Mouse (Mus musculus): Measurements from ENCODE around the gene Olfr1042. TPM values are rescaled to one million over a fixed set of nuclear protein-coding genes. Genes with fewer than 3 reads are reported as not detected.

The Olfr1042 gene
- not detected for total RNA-seq (2023)

DNA sequence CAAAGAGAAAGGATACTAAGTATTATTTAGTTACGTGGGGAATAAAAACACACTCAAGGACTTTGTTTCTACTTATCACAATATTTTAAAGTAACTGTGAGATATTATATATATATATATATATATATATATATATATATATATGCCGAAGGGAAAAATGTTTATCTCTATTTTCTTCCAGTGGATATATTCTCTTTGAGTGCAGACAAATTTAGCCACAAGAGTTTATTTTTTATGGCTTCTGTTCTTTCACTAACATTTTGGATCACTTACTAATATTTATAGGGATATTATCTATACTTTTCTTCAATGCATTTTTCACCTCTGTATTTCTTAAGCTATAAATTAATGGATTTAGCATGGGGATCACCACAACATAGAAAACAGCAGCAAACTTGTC lies at the start of gene Olfr1042:
Olfr1042 (minus strand) TSS at position 101 of the 400 bp plus-strand sequence.

GRCm38 (mm10) chr2:86202909-86203308 lies 41.3 kb upstream of the Olfr1042 start, which contains the start of gene Olfr1045:
Olfr1045 (minus strand) TSS chr2:86203009.

DNA sequence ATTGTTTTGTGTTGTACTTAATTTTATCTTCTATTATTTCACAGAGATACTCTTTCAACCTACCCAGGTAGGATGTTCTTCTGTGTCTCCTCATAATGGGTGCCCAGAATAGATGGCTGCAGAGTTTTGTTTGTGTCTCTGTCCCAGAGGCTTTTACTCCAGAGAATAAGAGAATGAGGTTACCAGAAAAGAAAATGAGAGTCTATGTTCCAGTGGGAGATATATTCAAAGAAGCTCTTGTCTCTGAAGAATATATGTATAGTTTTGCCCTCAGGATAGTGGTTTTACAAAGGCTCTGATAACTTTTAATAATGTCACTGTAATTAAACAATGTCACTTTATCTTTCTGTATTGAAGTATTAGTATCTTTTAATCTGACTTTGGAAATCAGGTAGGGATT lies 23.9 kb upstream of the Olfr1042 start, which contains the start of gene Olfr52:
Olfr52 (minus strand) TSS at position 101 of the 400 bp plus-strand sequence.

DNA sequence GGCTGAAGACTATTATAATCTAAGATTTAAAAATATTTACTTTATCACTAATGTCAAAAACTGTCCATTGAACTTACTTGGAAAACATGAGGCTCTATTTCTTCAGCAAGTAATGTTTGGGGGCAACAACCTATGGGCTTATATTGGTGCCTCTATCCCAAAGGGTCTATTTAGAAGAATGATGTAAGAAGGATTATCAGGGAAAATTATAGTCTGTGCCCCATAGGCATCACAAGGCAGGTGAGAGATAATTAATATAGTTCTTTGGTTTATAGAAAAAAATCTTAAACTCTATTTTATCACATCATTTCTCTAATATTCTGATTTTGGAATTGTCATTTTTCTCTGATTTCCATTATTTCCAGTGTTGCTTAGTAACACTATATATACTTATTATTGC lies 16.1 kb upstream of the Olfr1042 start, which contains the start of gene Olfr1044:
Olfr1044 (minus strand) TSS at position 101 of the 400 bp plus-strand sequence.

DNA sequence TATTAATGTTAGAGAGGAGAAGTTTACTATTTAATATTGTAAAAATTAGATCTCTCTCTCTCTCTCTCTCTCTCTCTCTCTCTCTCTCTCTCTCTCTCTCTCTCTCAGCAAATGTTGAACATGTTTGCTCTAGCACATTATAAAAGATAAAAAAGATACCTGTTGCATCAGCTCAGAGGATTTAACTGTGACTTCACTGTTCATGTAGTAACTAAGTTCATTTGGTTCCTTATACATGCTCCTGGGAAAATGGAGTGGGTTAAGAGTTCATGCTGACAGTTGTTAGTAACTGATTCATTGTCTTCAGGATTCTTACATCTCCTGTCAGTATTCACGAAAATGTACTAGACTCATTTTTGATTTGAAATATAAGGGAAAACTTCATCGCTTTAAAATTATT lies 5.8 kb upstream of the Olfr1042 start, which contains the start of gene Olfr1043:
Olfr1043 (minus strand) TSS at position 101 of the 400 bp plus-strand sequence.

GRCm38 (mm10) chr2:86146632-86147031 lies 15.0 kb downstream of the Olfr1042 start, which contains the start of gene Olfr1040:
Olfr1040 (minus strand) TSS chr2:86146732.

DNA sequence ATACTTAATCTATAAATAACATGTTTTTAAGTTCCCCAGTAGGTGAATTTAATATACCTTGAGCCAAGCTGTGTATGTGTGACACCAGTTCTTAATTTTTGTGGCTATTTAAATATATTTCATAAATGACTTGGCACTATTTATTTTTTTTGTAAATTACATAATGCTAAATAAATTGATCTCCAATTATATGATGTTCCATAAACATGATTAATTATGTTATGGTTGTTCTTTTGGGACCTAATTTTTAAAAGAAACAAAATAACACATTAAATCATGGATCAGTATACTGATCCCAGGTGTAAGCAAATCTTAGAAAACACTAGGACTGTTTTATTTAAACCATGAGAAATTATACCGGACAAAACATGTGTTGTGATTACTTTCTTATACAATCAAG lies 25.8 kb downstream of the Olfr1042 start, which contains the start of gene Olfr1039:
Olfr1039 (minus strand) TSS at position 101 of the 400 bp plus-strand sequence.

Other genes starting within 250 kb of the Olfr1042 start
- gene Olfr1025-ps1, start 246.6 kb downstream of the Olfr1042 start, total RNA-seq (2023), result not detected
- gene Olfr1026, start 240.3 kb downstream of the Olfr1042 start, total RNA-seq (2023), result not detected
- gene Olfr1028, start 211.4 kb downstream of the Olfr1042 start, total RNA-seq (2023), result not detected
- gene Olfr1029, start 187.9 kb downstream of the Olfr1042 start, total RNA-seq (2023), result not detected
- not detected for gene Olfr1030, start 182.6 kb downstream of the Olfr1042 start, total RNA-seq (2023)
- gene Olfr1031, start 171.5 kb downstream of the Olfr1042 start, total RNA-seq (2023), result not detected
- not detected for gene Olfr1032, start 156.3 kb downstream of the Olfr1042 start, total RNA-seq (2023)
- gene Olfr1033, start 141.2 kb downstream of the Olfr1042 start, total RNA-seq (2023), result not detected
- gene Olfr1034, start 116.0 kb downstream of the Olfr1042 start, total RNA-seq (2023), result not detected
- gene Olfr1036, start 87.8 kb downstream of the Olfr1042 start, total RNA-seq (2023), result not detected
- gene Olfr1037, start 74.5 kb downstream of the Olfr1042 start, total RNA-seq (2023), result not detected
- not detected for gene Olfr1039, start 25.9 kb downstream of the Olfr1042 start, total RNA-seq (2023)
- gene Olfr1040, start 15.1 kb downstream of the Olfr1042 start, total RNA-seq (2023), result not detected
- gene Olfr1043, start 5.7 kb upstream of the Olfr1042 start, total RNA-seq (2023), result not detected
- gene Olfr1044, start 16.0 kb upstream of the Olfr1042 start, total RNA-seq (2023), result not detected
- not detected for gene Olfr52, start 23.8 kb upstream of the Olfr1042 start, total RNA-seq (2023)
- not detected for gene Olfr1045, start 41.2 kb upstream of the Olfr1042 start, total RNA-seq (2023)
- not detected for gene Olfr1046, start 57.5 kb upstream of the Olfr1042 start, total RNA-seq (2023)
- gene Olfr1047, start 69.6 kb upstream of the Olfr1042 start, total RNA-seq (2023), result not detected
- gene Olfr1048, start 78.5 kb upstream of the Olfr1042 start, total RNA-seq (2023), result not detected
- gene Olfr1049, start 96.5 kb upstream of the Olfr1042 start, total RNA-seq (2023), result not detected
- gene Olfr1051, start 117.2 kb upstream of the Olfr1042 start, total RNA-seq (2023), result not detected
- not detected for gene Olfr1052, start 130.6 kb upstream of the Olfr1042 start, total RNA-seq (2023)
- gene Olfr1053, start 153.4 kb upstream of the Olfr1042 start, total RNA-seq (2023), result not detected
- not detected for gene Olfr1054, start 173.6 kb upstream of the Olfr1042 start, total RNA-seq (2023)
- gene Olfr1055, start 188.4 kb upstream of the Olfr1042 start, total RNA-seq (2023), result not detected
- gene Olfr1056, start 200.6 kb upstream of the Olfr1042 start, total RNA-seq (2023), result not detected
- not detected for gene Olfr1057, start 216.6 kb upstream of the Olfr1042 start, total RNA-seq (2023)
- not detected for gene Olfr1058, start 226.7 kb upstream of the Olfr1042 start, total RNA-seq (2023)

Measured in monocyte, adult 59 days (primary cell).